In the genomic region with DNA sequence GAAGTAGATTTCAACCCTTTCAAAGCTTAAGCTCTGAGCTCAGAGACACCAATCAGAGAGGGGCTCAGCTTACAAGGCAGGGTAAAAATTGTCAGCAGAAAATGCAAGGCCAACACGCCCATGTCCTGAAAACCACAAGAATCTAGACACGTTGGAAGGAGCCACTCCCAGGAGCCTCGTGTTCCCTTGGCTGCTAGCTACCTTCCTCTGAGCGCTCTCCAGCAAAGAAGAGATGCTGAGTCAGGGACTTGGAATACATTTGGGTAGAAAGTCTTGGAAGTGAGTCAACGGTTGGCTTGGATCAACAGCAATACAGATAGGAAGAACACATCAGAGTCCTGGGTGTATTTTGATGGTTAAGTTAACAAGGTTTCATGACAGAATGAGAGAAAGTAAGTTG, we compare ENCODE assay signal across 13 mouse cellular contexts.
DNase-seq lines count a peak whose midpoint lies in the region; TF ChIP-seq lines count a peak whose summit lies in the region.
"Had no signal": no experiment of that assay in that cellular context is flagged by ENCODE, and none has a peak within 500 bp of the region (broad histone marks: within the 10 kb centered on the region; RNA-seq: fewer than 3 reads in every experiment).

No protein-coding gene starts in this region.

- no peak overlapping the region for H3K4me3 ChIP-seq in gastrocnemius, adult 2 months
- no peak overlapping the region for H3K4me3 ChIP-seq in forebrain, embryonic 10.5 days
- H3K4me3 ChIP-seq: forebrain, embryonic 15.5 days; layer of hippocampus, adult 2 months; limb, embryonic 12.5 days; myocyte had no signal

- intact Hi-C loops in gastrocnemius, adult 2 months (cut with DNase I): no loop called here
- intact Hi-C loops in heart, postnatal 36 days (cut with DNase I): no loop called here

- H3K9me3 ChIP-seq in forebrain, embryonic 10.5 days: no peaks in the 10 kb centered on the region
- H3K9me3 ChIP-seq: forebrain, embryonic 15.5 days; limb, embryonic 12.5 days had no signal

- peak; percentile 5 to 7 for DNase-seq in frontal cortex, postnatal 36 days (ENCODE audit: low spot score in 2 of 2)
- no peak for DNase-seq in frontal cortex, postnatal 14 days (ENCODE audit: low spot score in 2 of 2)
- DNase-seq in urinary bladder, postnatal 25 days (ENCODE audit: low spot score): peak; percentile 15
- DNase-seq in urinary bladder, postnatal 10 days (ENCODE audit: low spot score): no peak
- peak; percentile 38 for DNase-seq in gastrocnemius, adult 2 months
- DNase-seq in urinary bladder, postnatal 36 days (ENCODE audit: low spot score in 2 of 2): peak; percentile 14 to 57
- DNase-seq in heart, postnatal 36 days: no peak
- no peak for DNase-seq in forebrain, embryonic 10.5 days (ENCODE audit: extremely low spot score, low spot score)
- DNase-seq: cerebellum, postnatal 36 days had no signal

- H3K27ac ChIP-seq in gastrocnemius, adult 2 months: no peak overlapping the region
- no peak overlapping the region for H3K27ac ChIP-seq in forebrain, embryonic 10.5 days
- H3K27ac ChIP-seq: forebrain, embryonic 15.5 days; layer of hippocampus, adult 2 months; limb, embryonic 12.5 days had no signal

- no peak for TF ChIP-seq CTCF in gastrocnemius, adult 2 months (IDR thresholded peaks at IDR 0.05)

- peaks cover 9% of the 10 kb centered on the region; the same call in 1 of the 2 replicates for H3K27me3 ChIP-seq in forebrain, embryonic 10.5 days (ENCODE audit: poor library complexity, severe bottlenecking)
- H3K27me3 ChIP-seq: limb, embryonic 12.5 days had no signal

- 84% methylated on average over 5 of the region's 5 CpGs for WGBS in forebrain, embryonic 10.5 days

- no peaks in the 10 kb centered on the region for H3K36me3 ChIP-seq in forebrain, embryonic 10.5 days (replicated peaks)
- H3K36me3 ChIP-seq: forebrain, embryonic 15.5 days; limb, embryonic 12.5 days had no signal

- H3K4me1 ChIP-seq in forebrain, embryonic 10.5 days: peaks cover 12% of the 10 kb centered on the region; the same call in 1 of the 2 replicates

Comparison
In these comparisons a context has a peak if more than half of its experiments do, and no peak if none do; other contexts are left out.
1. DNase-seq: peak in frontal cortex, postnatal 36 days (2 of 2), urinary bladder, postnatal 25 days (single experiment), gastrocnemius, adult 2 months (single experiment) and urinary bladder, postnatal 36 days (2 of 2); none in frontal cortex, postnatal 14 days (0 of 2), urinary bladder, postnatal 10 days (single experiment), heart, postnatal 36 days (0 of 2) and forebrain, embryonic 10.5 days (single experiment).